Mouse (Mus musculus) embryonic facial prominence, embryonic 13.5 days (tissue): ENCODE data around the gene Lsm14b. TPM values are rescaled to one million over a fixed set of nuclear protein-coding genes. Genes with fewer than 3 reads are reported as not detected.
A peak's percentile ranks its signal among the peaks of the same experiment; 100 is the strongest.

ENCODE experiments used
- ATAC-seq: fragments of 200-750 bp; cut with Nextera tagmentation; 2 replicates; pipeline ENCODE4 v1.8.0; 2017; ENCODE audit warnings: low read depth; ENCODE audit not compliant: insufficient number of reproducible peaks, insufficient read depth, low FRiP score, low TSS enrichment
- H3K27ac ChIP-seq: fragments of 300-500 bp; sonication (generic); 2 replicates; pipeline ENCODE4 v1.5.1; 2015; ENCODE audit warnings: moderate library complexity, mild to moderate bottlenecking, inconsistent platforms
- H3K27me3 ChIP-seq: fragments of 300-500 bp; sonication (generic); 2 replicates; pipeline ENCODE4 v1.6.1; 2015; ENCODE audit warnings: mild to moderate bottlenecking, inconsistent platforms
- H3K36me3 ChIP-seq: fragments of 300-500 bp; sonication (generic); 2 replicates; pipeline ENCODE4 v1.6.1; 2015; ENCODE audit warnings: mild to moderate bottlenecking, inconsistent platforms
- H3K4me1 ChIP-seq: fragments of 300-500 bp; sonication (generic); 2 replicates; pipeline ENCODE4 v1.6.1; 2015; ENCODE audit warnings: inconsistent platforms
- H3K4me2 ChIP-seq: fragments of 300-500 bp; sonication (generic); 2 replicates; pipeline ENCODE4 v1.6.1; 2015; ENCODE audit warnings: moderate library complexity, mild to moderate bottlenecking, inconsistent platforms
- H3K4me3 ChIP-seq: fragments of 300-500 bp; sonication (generic); 2 replicates; pipeline ENCODE4 v1.5.1; 2015; ENCODE audit warnings: mild to moderate bottlenecking, inconsistent platforms
- H3K9ac ChIP-seq: fragments of 300-500 bp; sonication (generic); 2 replicates; pipeline ENCODE4 v1.6.1; 2015; ENCODE audit warnings: mild to moderate bottlenecking, inconsistent platforms
- H3K9me3 ChIP-seq: fragments of 300-500 bp; sonication (generic); 2 replicates; pipeline ENCODE4 v1.6.1; 2016; ENCODE audit warnings: inconsistent platforms
- WGBS: fragments of 180-500 bp; shearing (Covaris S2); methylation state at CpG from one replicate; pipeline ENCODE4 v1.1.7; 2015; ENCODE audit warnings: mixed read lengths; 5-methylcytosine and 5-hydroxymethylcytosine counted together
- polyA plus RNA-seq: library from polyadenylated mRNA; unstranded; fragments of >200 nt; fragmentation: Nextera tagmentation; extraction: Ambion mirVana; gene quantifications from 2 replicates; pipeline ENCODE4 v1.2.1, GENCODE M21; 2015

The Lsm14b gene
- 11.1 and 11.4 TPM in 2 replicates for polyA plus RNA-seq

- peaks cover 34% of the 10 kb centered on the region for H3K4me1 ChIP-seq
- peaks cover 20% of the 10 kb centered on the region for H3K36me3 ChIP-seq
- H3K27me3 ChIP-seq = peaks cover 26% of the 10 kb centered on the region
- under 1% methylated on average over 76 of the region's 80 CpGs for WGBS
- H3K4me2 ChIP-seq = peak within 1 kb of the TSS; percentile 92
- peak within 1 kb of the TSS; percentile 96 for H3K4me3 ChIP-seq
- ATAC-seq = peak; percentile 95
- H3K27ac ChIP-seq = peak within 1 kb of the TSS; percentile 96
- H3K9ac ChIP-seq = peak within 1 kb of the TSS; percentile 96
- H3K9me3 ChIP-seq = no peaks in the 10 kb centered on the region
These were observed at the start of gene Lsm14b for GRCm38 (mm10) chr2:180024401-180025098. Gene Lsm14b, plus strand, starts transcription at chr2:180024987.

GRCm38 (mm10) chr2:179975851-179976250 is 48.9 kb upstream of the Lsm14b start:
- Histone ChIP-seq H3K4me3 (peak overlapping the region; percentile 81), H3K4me2 (peak overlapping the region; percentile 100), H3K27ac (no peak overlapping the region), H3K9me3 (no peaks in the 10 kb centered on the region), H3K36me3 (no peaks in the 10 kb centered on the region), H3K9ac (peak overlapping the region; percentile 94), H3K27me3 (no peaks in the 10 kb centered on the region), H3K4me1 (peaks cover 49% of the 10 kb centered on the region)
- WGBS = 0% methylated on average over 3 of the region's 82 CpGs
- no peak for ATAC-seq

- H3K4me2 ChIP-seq = peak overlapping the region; percentile 100
- H3K27ac ChIP-seq = peak overlapping the region; percentile 96
- no peaks in the 10 kb centered on the region for H3K27me3 ChIP-seq
- H3K9ac ChIP-seq = peak overlapping the region; percentile 94
- no peaks in the 10 kb centered on the region for H3K36me3 ChIP-seq
- 0 out of 2 replicates have a peak, but pooled peaks have one; percentile 27 for ATAC-seq
- 0% methylated on average over 28 of the region's 54 CpGs for WGBS
- peak overlapping the region; percentile 81 for H3K4me3 ChIP-seq
- no peaks in the 10 kb centered on the region for H3K9me3 ChIP-seq
- peaks cover 48% of the 10 kb centered on the region for H3K4me1 ChIP-seq
These were observed 48.5 kb upstream of the Lsm14b start for GRCm38 (mm10) chr2:179976295-179976627.

GRCm38 (mm10) chr2:179976628-179977343 is 48.0 kb upstream of the Lsm14b start, which contains the start of gene Taf4:
Gene Taf4, minus strand, starts transcription at chr2:179976646.
- peaks cover 42% of the 10 kb centered on the region for H3K4me1 ChIP-seq

GRCm38 (mm10) chr2:179977344-179978025 is 47.3 kb upstream of the Lsm14b start:
- H3K4me1 ChIP-seq = peaks cover 39% of the 10 kb centered on the region
- no peaks in the 10 kb centered on the region for H3K36me3 ChIP-seq
- no peaks in the 10 kb centered on the region for H3K9me3 ChIP-seq
- H3K4me2 ChIP-seq = peak overlapping the region; percentile 60
- H3K27ac ChIP-seq = peak overlapping the region; percentile 96
- no peaks in the 10 kb centered on the region for H3K27me3 ChIP-seq
- peak overlapping the region; percentile 94 for H3K9ac ChIP-seq
- 4% methylated on average over 10 of the region's 10 CpGs for WGBS
- no peak for ATAC-seq
- peak overlapping the region; percentile 81 for H3K4me3 ChIP-seq

More at GRCm38 (mm10) chr2:179976628-179977343, 48.0 kb upstream of the Lsm14b start, which contains the start of gene Taf4:
- Histone ChIP-seq H3K4me3 (peak within 1 kb of the TSS; percentile 81), H3K27me3 (no peaks in the 10 kb centered on the region), H3K9ac (peak within 1 kb of the TSS; percentile 94), H3K9me3 (no peaks in the 10 kb centered on the region), H3K36me3 (no peaks in the 10 kb centered on the region), H3K27ac (peak within 1 kb of the TSS; percentile 96), H3K4me2 (peak within 1 kb of the TSS; percentile 100)
- under 1% methylated on average over 69 of the region's 84 CpGs for WGBS
- peak; percentile 93 for ATAC-seq

GRCm38 (mm10) chr2:179978250-179978649 is 46.5 kb upstream of the Lsm14b start:
- 66% methylated on average over 3 of the region's 3 CpGs for WGBS
- H3K9ac ChIP-seq = no peak overlapping the region
- no peak for ATAC-seq

GRCm38 (mm10) chr2:179979836-179980235 is 45.0 kb upstream of the Lsm14b start:
- H3K4me1 ChIP-seq = peaks cover 17% of the 10 kb centered on the region
- H3K27me3 ChIP-seq = no peaks in the 10 kb centered on the region
- no peak overlapping the region for H3K4me3 ChIP-seq
- no peaks in the 10 kb centered on the region for H3K36me3 ChIP-seq
- no peak for ATAC-seq
- WGBS = 74% methylated on average over 8 of the region's 8 CpGs
- H3K4me2 ChIP-seq = no peak overlapping the region
- H3K27ac ChIP-seq = no peak overlapping the region
- H3K9ac ChIP-seq = no peak overlapping the region
- H3K9me3 ChIP-seq = no peaks in the 10 kb centered on the region

More at GRCm38 (mm10) chr2:179978250-179978649, 46.5 kb upstream of the Lsm14b start:
- H3K27ac ChIP-seq = no peak overlapping the region
- H3K4me3 ChIP-seq = no peak overlapping the region
- no peaks in the 10 kb centered on the region for H3K36me3 ChIP-seq
- peak overlapping the region; percentile 60; the same call in 1 of the 2 replicates for H3K4me2 ChIP-seq
- peaks cover 31% of the 10 kb centered on the region for H3K4me1 ChIP-seq
- no peaks in the 10 kb centered on the region for H3K27me3 ChIP-seq
- no peaks in the 10 kb centered on the region for H3K9me3 ChIP-seq

GRCm38 (mm10) chr2:179980616-179981015 is 44.2 kb upstream of the Lsm14b start:
- peaks cover 15% of the 10 kb centered on the region; the same call in 1 of the 2 replicates for H3K4me1 ChIP-seq
- H3K4me3 ChIP-seq = no peak overlapping the region
- H3K4me2 ChIP-seq = no peak overlapping the region
- no peak for ATAC-seq
- no peaks in the 10 kb centered on the region for H3K9me3 ChIP-seq
- no peaks in the 10 kb centered on the region for H3K27me3 ChIP-seq
- H3K36me3 ChIP-seq = no peaks in the 10 kb centered on the region
- WGBS = 52% methylated on average over 4 of the region's 4 CpGs
- no peak overlapping the region for H3K9ac ChIP-seq
- no peak overlapping the region for H3K27ac ChIP-seq

GRCm38 (mm10) chr2:179982715-179983114 is 42.1 kb upstream of the Lsm14b start:
- no peak overlapping the region for H3K27ac ChIP-seq
- WGBS = 86% methylated on average over 3 of the region's 3 CpGs
- no peak overlapping the region for H3K4me2 ChIP-seq
- H3K36me3 ChIP-seq = no peaks in the 10 kb centered on the region
- H3K9ac ChIP-seq = no peak overlapping the region
- H3K4me1 ChIP-seq = peaks cover 12% of the 10 kb centered on the region; the same call in 1 of the 2 replicates
- no peaks in the 10 kb centered on the region for H3K9me3 ChIP-seq
- no peak for ATAC-seq
- no peak overlapping the region for H3K4me3 ChIP-seq
- no peaks in the 10 kb centered on the region for H3K27me3 ChIP-seq

- Histone ChIP-seq H3K9ac (no peak overlapping the region), H3K27me3 (no peaks in the 10 kb centered on the region), H3K9me3 (no peaks in the 10 kb centered on the region), H3K36me3 (no peaks in the 10 kb centered on the region), H3K27ac (no peak overlapping the region), H3K4me2 (no peak overlapping the region), H3K4me3 (no peak overlapping the region), H3K4me1 (0 out of 2 replicates have a peak, but pooled peaks cover 5% of the 10 kb centered on the region)
- WGBS = 33% methylated on average over 7 of the region's 7 CpGs
- ATAC-seq = no peak
These were observed 40.0 kb upstream of the Lsm14b start for GRCm38 (mm10) chr2:179984830-179985229.

- 91% methylated on average over 1 of the region's 1 CpGs for WGBS
- no peak for ATAC-seq
- Histone ChIP-seq H3K27me3 (no peaks in the 10 kb centered on the region), H3K9me3 (no peaks in the 10 kb centered on the region), H3K4me3 (no peak overlapping the region), H3K27ac (no peak overlapping the region), H3K9ac (no peak overlapping the region), H3K4me1 (0 out of 2 replicates have a peak, but pooled peaks cover 5% of the 10 kb centered on the region), H3K4me2 (no peak overlapping the region), H3K36me3 (no peaks in the 10 kb centered on the region)
These were observed 39.1 kb upstream of the Lsm14b start for GRCm38 (mm10) chr2:179985695-179986094.
